Mouse (Mus musculus) erythroblast, embryonic 14.5 days (primary cell): Measurements from ENCODE around the gene Pdcd4. TPM values are rescaled to one million over a fixed set of nuclear protein-coding genes. Genes with fewer than 3 reads are reported as not detected.
"Not testable (repeated sequence)": the region's sequence is repeated elsewhere in the genome, so short reads cannot be mapped to it uniquely, and the experiment has no call there.

ENCODE experiments used
- H3K27me3 ChIP-seq: 2 replicates; pipeline ENCODE4 v1.6.1; 2012; ENCODE audit warnings: inconsistent platforms; ENCODE audit not compliant: control insufficient read depth
- H3K36me3 ChIP-seq: 2 replicates; pipeline ENCODE4 v1.6.1; 2012; ENCODE audit warnings: mild to moderate bottlenecking, inconsistent platforms; ENCODE audit not compliant: control insufficient read depth
- H3K4me1 ChIP-seq: 2 replicates; pipeline ENCODE4 v1.6.1; 2012; ENCODE audit warnings: inconsistent platforms; ENCODE audit not compliant: control insufficient read depth
- H3K4me3 ChIP-seq: replicated peaks from 2 replicates; pipeline ENCODE3; 2012; ENCODE audit warnings: moderate library complexity, mild to moderate bottlenecking, inconsistent platforms
- H3K9me3 ChIP-seq: 2 replicates; pipeline ENCODE4 v1.6.1; 2012; ENCODE audit warnings: low read length, inconsistent platforms, mixed read lengths; ENCODE audit not compliant: control insufficient read depth
- GATA1 ChIP-seq: IDR thresholded peaks from 2 replicates; pipeline ENCODE4 v1.6.1; 2012; ENCODE audit warnings: low read length, inconsistent platforms, mixed read lengths
- TAL1 ChIP-seq: IDR thresholded peaks from 3 replicates; pipeline ENCODE4 v1.6.1; 2012; ENCODE audit warnings: low read length, inconsistent platforms, mixed read lengths
- polyA plus RNA-seq: library from polyadenylated mRNA; stranded (reverse); fragments of >175 nt; gene quantifications from 2 replicates; pipeline ENCODE4 v1.2.3, GENCODE M21; 2012

Gene Pdcd4
- polyA plus RNA-seq, 1 experiment, result 0.73 TPM

- H3K27me3 ChIP-seq, result no peaks in the 10 kb centered on the region
- H3K36me3 ChIP-seq, result peaks cover 21% of the 10 kb centered on the region
- no peaks in the 10 kb centered on the region for H3K9me3 ChIP-seq
- peak overlapping the region; percentile 73 for H3K4me3 ChIP-seq
- peaks cover 55% of the 10 kb centered on the region for H3K4me1 ChIP-seq
- TF ChIP-seq GATA1, result no peak
- TF ChIP-seq TAL1, result no peak
Measured at GRCm38 (mm10) chr19:53945171-53946042, 53.4 kb downstream of the Pdcd4 start.

- peaks cover 31% of the 10 kb centered on the region for H3K4me1 ChIP-seq
- TF ChIP-seq GATA1 (no peak), TAL1 (no peak)
- peaks cover 5% of the 10 kb centered on the region for H3K36me3 ChIP-seq
- no peaks in the 10 kb centered on the region for H3K27me3 ChIP-seq
- H3K9me3 ChIP-seq, result no peaks in the 10 kb centered on the region
- H3K4me3 ChIP-seq, result no peak overlapping the region
Measured at GRCm38 (mm10) chr19:53957513-53957912, 65.5 kb downstream of the Pdcd4 start.

DNA sequence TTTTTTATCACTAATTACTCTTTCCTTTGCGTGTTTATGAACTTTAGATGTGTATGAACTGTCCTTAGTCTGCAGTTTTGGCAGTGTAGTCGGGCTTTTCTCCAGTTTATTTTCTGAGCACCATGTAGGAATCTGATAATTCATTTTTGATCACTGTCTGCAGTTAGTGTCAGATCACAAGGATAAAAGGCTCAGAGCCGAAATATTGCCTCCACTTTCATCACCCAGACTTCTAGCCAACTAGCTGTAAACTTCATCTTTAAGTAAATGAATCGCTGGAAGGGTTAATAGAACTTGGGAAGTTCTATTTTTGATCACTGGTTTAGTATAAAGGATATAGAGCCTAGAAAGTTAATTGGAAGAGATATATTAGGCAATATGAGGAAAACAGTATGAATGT lies 70.5 kb downstream of the Pdcd4 start:
- Histone ChIP-seq H3K27me3 (no peaks in the 10 kb centered on the region), H3K9me3 (no peaks in the 10 kb centered on the region), H3K36me3 (peaks cover 6% of the 10 kb centered on the region), H3K4me1 (peaks cover 41% of the 10 kb centered on the region), H3K4me3 (no peak overlapping the region)
- no peak for TF ChIP-seq TAL1
- no peak for TF ChIP-seq GATA1

- not testable (repeated sequence) for H3K4me3 ChIP-seq
Measured at GRCm38 (mm10) chr19:53964347-53964746, 72.3 kb downstream of the Pdcd4 start.

GRCm38 (mm10) chr19:53964910-53965633 lies 73.0 kb downstream of the Pdcd4 start:
- no peaks in the 10 kb centered on the region for H3K9me3 ChIP-seq
- peaks cover 48% of the 10 kb centered on the region for H3K4me1 ChIP-seq
- H3K36me3 ChIP-seq, result peaks cover 9% of the 10 kb centered on the region
- peak overlapping the region; percentile 47 for H3K4me3 ChIP-seq
- 0 out of 2 replicates have a peak, but pooled peaks have one; percentile 24 for TF ChIP-seq GATA1
- TF ChIP-seq TAL1, result no peak
- no peaks in the 10 kb centered on the region for H3K27me3 ChIP-seq

More at GRCm38 (mm10) chr19:53964347-53964746, 72.3 kb downstream of the Pdcd4 start:
- H3K4me1 ChIP-seq, result peaks cover 43% of the 10 kb centered on the region
- not testable (repeated sequence) for H3K27me3 ChIP-seq, H3K9me3 ChIP-seq, H3K36me3 ChIP-seq

DNA sequence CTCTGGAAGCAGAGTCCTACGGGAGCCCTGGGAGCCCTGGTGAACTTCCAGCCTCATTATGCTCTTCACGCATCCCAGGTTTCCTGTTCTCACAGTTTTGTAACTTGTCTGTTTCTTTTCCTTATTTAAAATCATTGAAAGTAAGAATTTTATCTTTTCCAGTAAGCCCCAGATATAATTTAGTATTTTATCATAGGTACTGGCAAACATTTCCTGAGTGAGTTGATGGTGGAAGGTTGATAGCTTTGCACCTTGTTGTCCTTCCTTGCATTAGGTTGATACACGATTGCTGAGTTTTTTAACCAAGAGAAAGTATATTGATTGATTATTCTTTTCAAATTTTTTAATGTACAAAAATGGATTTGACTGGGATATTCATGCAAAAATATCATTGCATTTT lies 77.2 kb downstream of the Pdcd4 start:
- peaks cover 53% of the 10 kb centered on the region for H3K4me1 ChIP-seq
- H3K4me3 ChIP-seq, result no peak overlapping the region
- H3K36me3 ChIP-seq, result peaks cover 5% of the 10 kb centered on the region
- H3K9me3 ChIP-seq, result no peaks in the 10 kb centered on the region
- TF ChIP-seq TAL1 (no peak), GATA1 (no peak)
- no peaks in the 10 kb centered on the region for H3K27me3 ChIP-seq

GRCm38 (mm10) chr19:53971938-53972337 lies 79.9 kb downstream of the Pdcd4 start:
- no peak for TF ChIP-seq TAL1
- no peak for TF ChIP-seq GATA1
- no peaks in the 10 kb centered on the region for H3K9me3 ChIP-seq
- no peaks in the 10 kb centered on the region for H3K27me3 ChIP-seq
- H3K36me3 ChIP-seq, result peaks cover 15% of the 10 kb centered on the region
- H3K4me1 ChIP-seq, result peaks cover 44% of the 10 kb centered on the region
- no peak overlapping the region for H3K4me3 ChIP-seq

GRCm38 (mm10) chr19:53973656-53974055 lies 81.6 kb downstream of the Pdcd4 start:
- no peaks in the 10 kb centered on the region for H3K9me3 ChIP-seq
- no peaks in the 10 kb centered on the region for H3K27me3 ChIP-seq
- TF ChIP-seq GATA1 (no peak), TAL1 (no peak)
- H3K4me1 ChIP-seq, result peaks cover 40% of the 10 kb centered on the region
- H3K36me3 ChIP-seq, result peaks cover 15% of the 10 kb centered on the region
- H3K4me3 ChIP-seq, result no peak overlapping the region

Other genes starting within 250 kb of the Pdcd4 start
- 0.01 TPM in 1 of 2 replicates, not detected in the other for gene Rbm20, start 214.9 kb upstream of the Pdcd4 start, polyA plus RNA-seq
- gene Shoc2, start 52.1 kb downstream of the Pdcd4 start, polyA plus RNA-seq, result 0.16 and 0.17 TPM in 2 replicates
- gene Bbip1, start 52.4 kb downstream of the Pdcd4 start, polyA plus RNA-seq, result 0.66 and 0.76 TPM in 2 replicates
- gene Adra2a, start 151.9 kb downstream of the Pdcd4 start, polyA plus RNA-seq, result 0.02 TPM in 1 of 2 replicates, not detected in the other